Mouse (Mus musculus): ENCODE data around the gene Borcs5. TPM values are rescaled to one million over a fixed set of nuclear protein-coding genes. Genes with fewer than 3 reads are reported as not detected.

Gene Borcs5
- polyA plus RNA-seq, 1 experiment from 2014 or later: 6.4 TPM

DNA sequence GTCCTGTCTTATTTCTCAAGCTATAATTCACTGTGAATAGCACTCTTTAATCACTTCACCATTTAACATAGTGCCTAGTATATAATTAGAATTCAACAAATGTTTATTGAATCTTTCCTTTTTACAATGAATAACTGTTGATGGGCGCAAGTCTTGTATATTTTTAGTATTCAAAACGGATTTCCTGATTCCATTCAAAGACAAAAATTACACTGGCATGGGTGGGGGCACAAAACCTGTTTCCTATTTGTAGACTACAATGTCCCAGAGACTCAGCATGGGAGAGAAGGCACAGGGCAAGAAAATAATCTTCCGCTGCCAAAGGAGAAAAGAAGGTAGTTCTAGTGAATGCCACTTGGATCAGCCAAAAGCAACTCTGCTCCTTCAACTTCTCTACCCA is 108.8 kb downstream of the Borcs5 start:
- H3K4me1 ChIP-seq (ENCODE audit: control insufficient read depth, low read depth, low read length): peaks cover 3% of the 10 kb centered on the region
- no peak overlapping the region for H3K4me3 ChIP-seq (ENCODE audit: low read depth, low read length)
- no peaks in the 10 kb centered on the region for H3K27me3 ChIP-seq (ENCODE audit: control insufficient read depth, insufficient read depth, low read depth, low read length)
- H3K36me3 ChIP-seq (ENCODE audit: control insufficient read depth, insufficient read depth): no peaks in the 10 kb centered on the region
- H3K27ac ChIP-seq (ENCODE audit: low read length): no peak overlapping the region
- ATAC-seq (ENCODE audit: low read depth): no peak
- no peaks in the 10 kb centered on the region for H3K9me3 ChIP-seq (replicated peaks; ENCODE audit: control insufficient read depth, low read length)
- 78% methylated on average over 3 of the region's 3 CpGs for WGBS (ENCODE audit: insufficient replicate concordance)
- H3K4me2 ChIP-seq (ENCODE audit: low read depth, low read length): no peak overlapping the region
- H3K9ac ChIP-seq (ENCODE audit: low read depth, low read length): no peak overlapping the region

DNA sequence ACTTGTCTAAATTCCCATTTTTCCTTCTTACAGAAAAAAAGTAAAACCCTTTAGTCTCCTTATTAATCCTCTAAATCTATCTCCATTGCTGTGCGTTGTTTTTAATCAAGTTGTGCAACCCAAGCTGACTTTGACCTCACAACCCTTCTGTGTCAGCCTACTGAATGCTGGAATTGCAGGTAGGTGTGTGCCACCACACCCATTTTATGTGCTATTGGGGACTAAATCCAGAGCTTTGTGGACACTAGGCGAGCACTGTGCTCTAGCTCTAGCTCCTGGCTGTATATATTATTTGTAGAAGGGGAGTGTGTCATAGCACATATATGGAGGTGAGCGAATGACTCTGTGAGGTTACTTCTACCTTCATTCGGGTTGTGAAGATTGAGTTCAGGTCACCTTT is 111.8 kb downstream of the Borcs5 start:
- H3K27ac ChIP-seq (ENCODE audit: low read length): no peak overlapping the region
- H3K4me3 ChIP-seq (ENCODE audit: low read depth, low read length): no peak overlapping the region
- H3K36me3 ChIP-seq (ENCODE audit: control insufficient read depth, insufficient read depth): no peaks in the 10 kb centered on the region
- H3K4me1 ChIP-seq (ENCODE audit: control insufficient read depth, low read depth, low read length): peaks cover 9% of the 10 kb centered on the region
- WGBS (ENCODE audit: insufficient replicate concordance): 80% methylated on average over 4 of the region's 4 CpGs
- no peaks in the 10 kb centered on the region for H3K27me3 ChIP-seq (ENCODE audit: control insufficient read depth, insufficient read depth, low read depth, low read length)
- no peak overlapping the region for H3K4me2 ChIP-seq (ENCODE audit: low read depth, low read length)
- H3K9ac ChIP-seq (ENCODE audit: low read depth, low read length): no peak overlapping the region
- no peaks in the 10 kb centered on the region for H3K9me3 ChIP-seq (replicated peaks; ENCODE audit: control insufficient read depth, low read length)
- ATAC-seq (ENCODE audit: low read depth): no peak

DNA sequence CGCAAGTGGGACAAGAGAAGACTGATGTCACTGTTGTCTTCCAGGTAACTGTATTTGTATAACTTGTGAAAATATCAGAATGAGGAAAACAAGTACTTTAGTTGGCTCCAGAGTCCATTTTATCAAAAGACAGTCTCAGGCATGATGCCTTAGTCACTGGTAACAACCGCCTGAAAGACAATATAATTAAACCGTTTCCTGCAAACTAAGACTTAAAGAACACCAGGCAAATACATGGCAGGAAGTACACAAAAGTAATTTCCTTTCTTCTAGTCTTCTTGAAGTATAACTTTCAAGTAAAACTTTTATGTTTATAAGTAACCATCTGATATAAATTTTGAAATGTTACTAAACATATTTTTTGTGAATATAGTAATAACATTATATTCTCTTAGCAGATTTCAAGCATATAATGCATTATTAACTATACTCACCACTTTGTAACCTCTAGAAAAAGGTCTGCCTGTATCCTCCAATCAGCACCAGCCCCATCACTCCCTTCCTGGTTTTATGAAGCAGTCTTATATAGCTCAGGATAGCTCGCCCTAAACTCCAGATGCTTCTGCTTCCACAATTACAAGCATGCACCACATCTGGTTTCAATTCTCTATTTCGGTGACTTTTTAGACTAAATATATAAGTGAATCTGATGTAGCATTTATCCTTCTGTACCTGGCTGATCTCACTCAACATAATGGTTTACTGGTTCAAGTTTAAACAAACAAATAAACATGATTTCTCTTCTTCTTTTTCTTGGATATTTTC is 112.8 kb downstream of the Borcs5 start:
- no peak for ATAC-seq (ENCODE audit: low read depth)
- Histone ChIP-seq H3K27ac (ENCODE audit: low read length) (no peak overlapping the region), H3K9me3 (replicated peaks; ENCODE audit: control insufficient read depth, low read length) (no peaks in the 10 kb centered on the region), H3K4me1 (ENCODE audit: control insufficient read depth, low read depth, low read length) (peaks cover 9% of the 10 kb centered on the region), H3K27me3 (ENCODE audit: control insufficient read depth, insufficient read depth, low read depth, low read length) (no peaks in the 10 kb centered on the region), H3K4me2 (ENCODE audit: low read depth, low read length) (no peak overlapping the region), H3K9ac (ENCODE audit: low read depth, low read length) (no peak overlapping the region), H3K4me3 (ENCODE audit: low read depth, low read length) (no peak overlapping the region), H3K36me3 (ENCODE audit: control insufficient read depth, insufficient read depth) (no peaks in the 10 kb centered on the region)
- 76% methylated on average over 5 of the region's 5 CpGs for WGBS (ENCODE audit: insufficient replicate concordance)

DNA sequence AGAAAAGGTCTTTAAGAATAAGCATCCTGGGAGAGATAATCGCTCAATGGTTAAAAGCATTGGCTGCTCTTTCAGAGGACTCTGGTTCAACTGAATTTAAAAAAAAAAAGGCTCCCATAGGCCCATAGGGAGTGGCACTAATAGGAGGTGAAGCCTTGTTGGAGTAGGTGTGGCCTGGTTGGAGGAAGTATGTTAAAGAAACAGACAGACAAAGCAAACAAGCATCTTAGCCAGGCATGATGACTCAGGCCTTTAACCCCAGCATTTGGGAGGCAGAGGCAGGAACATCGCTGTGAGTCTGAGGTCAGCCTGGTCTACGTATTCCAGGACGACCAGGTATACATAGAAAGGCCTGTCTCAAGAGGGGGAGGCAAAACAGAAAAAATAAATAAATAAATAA is 114.1 kb downstream of the Borcs5 start:
- ATAC-seq (ENCODE audit: low read depth): peak; percentile 65
- WGBS (ENCODE audit: insufficient replicate concordance): 63% methylated on average over 4 of the region's 4 CpGs

DNA sequence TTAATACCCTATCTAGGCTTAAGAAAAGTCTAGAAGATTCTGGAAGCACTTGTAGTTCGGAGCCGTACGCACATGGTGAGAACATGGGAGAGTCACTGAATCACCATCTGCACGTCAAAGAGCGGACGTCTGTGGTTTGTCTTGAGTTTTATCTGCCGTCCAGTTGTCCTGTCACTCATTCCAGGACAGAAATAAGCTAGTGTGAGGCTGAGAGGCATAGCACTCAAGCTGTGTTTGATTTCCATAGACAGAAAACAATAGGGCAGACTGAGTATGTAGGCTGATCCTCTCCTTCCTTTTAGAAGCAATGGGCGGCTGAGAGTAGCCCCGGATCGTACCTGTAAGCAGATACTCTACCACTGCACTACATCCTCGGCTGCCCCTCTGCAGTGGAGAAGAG is 114.5 kb downstream of the Borcs5 start:
- no peak overlapping the region for H3K9ac ChIP-seq (ENCODE audit: low read depth, low read length)
- H3K4me1 ChIP-seq (ENCODE audit: control insufficient read depth, low read depth, low read length): peaks cover 9% of the 10 kb centered on the region
- H3K36me3 ChIP-seq (ENCODE audit: control insufficient read depth, insufficient read depth): no peaks in the 10 kb centered on the region; the same call in 1 of the 2 replicates
- ATAC-seq (ENCODE audit: low read depth): no peak
- H3K9me3 ChIP-seq (replicated peaks; ENCODE audit: control insufficient read depth, low read length): no peaks in the 10 kb centered on the region
- no peak overlapping the region for H3K27ac ChIP-seq (ENCODE audit: low read length)
- H3K4me2 ChIP-seq (ENCODE audit: low read depth, low read length): no peak overlapping the region
- no peaks in the 10 kb centered on the region for H3K27me3 ChIP-seq (ENCODE audit: control insufficient read depth, insufficient read depth, low read depth, low read length)
- 68% methylated on average over 11 of the region's 11 CpGs for WGBS (ENCODE audit: insufficient replicate concordance)
- H3K4me3 ChIP-seq (ENCODE audit: low read depth, low read length): no peak overlapping the region

More for the DNA sequence above, 114.1 kb downstream of the Borcs5 start:
- no peak overlapping the region for H3K4me3 ChIP-seq (ENCODE audit: low read depth, low read length)
- H3K4me1 ChIP-seq (ENCODE audit: control insufficient read depth, low read depth, low read length): peaks cover 9% of the 10 kb centered on the region
- no peak overlapping the region for H3K9ac ChIP-seq (ENCODE audit: low read depth, low read length)
- H3K27ac ChIP-seq (ENCODE audit: low read length): no peak overlapping the region
- no peaks in the 10 kb centered on the region for H3K9me3 ChIP-seq (replicated peaks; ENCODE audit: control insufficient read depth, low read length)
- H3K4me2 ChIP-seq (ENCODE audit: low read depth, low read length): no peak overlapping the region
- no peaks in the 10 kb centered on the region; the same call in 1 of the 2 replicates for H3K36me3 ChIP-seq (ENCODE audit: control insufficient read depth, insufficient read depth)
- no peaks in the 10 kb centered on the region for H3K27me3 ChIP-seq (ENCODE audit: control insufficient read depth, insufficient read depth, low read depth, low read length)

DNA sequence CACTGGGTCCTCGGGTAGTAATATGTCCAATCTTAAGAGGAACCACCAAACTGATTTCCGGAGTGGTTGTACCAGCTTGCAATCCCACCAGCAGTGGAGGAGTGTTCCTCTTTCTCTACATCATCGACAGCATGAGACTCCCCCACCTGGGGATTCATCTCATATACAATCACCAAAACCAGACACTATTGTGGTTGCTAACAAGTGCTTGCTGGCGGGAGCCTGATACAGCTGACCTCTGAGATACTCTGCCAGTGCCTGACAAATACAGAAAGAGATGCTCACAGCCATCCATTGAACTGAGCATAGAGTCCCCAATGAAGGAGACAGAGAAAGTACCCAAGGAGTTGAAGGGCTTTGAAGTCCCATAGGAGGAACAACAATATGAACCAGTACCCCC is 116.7 kb downstream of the Borcs5 start:
- no peak for ATAC-seq (ENCODE audit: low read depth)
- H3K27ac ChIP-seq (ENCODE audit: low read length): no peak overlapping the region

More for the DNA sequence above, 116.7 kb downstream of the Borcs5 start:
- Histone ChIP-seq H3K9ac (ENCODE audit: low read depth, low read length) (no peak overlapping the region), H3K27me3 (ENCODE audit: control insufficient read depth, insufficient read depth, low read depth, low read length) (no peaks in the 10 kb centered on the region), H3K36me3 (ENCODE audit: control insufficient read depth, insufficient read depth) (no peaks in the 10 kb centered on the region; the same call in 1 of the 2 replicates), H3K4me1 (ENCODE audit: control insufficient read depth, low read depth, low read length) (peaks cover 9% of the 10 kb centered on the region), H3K4me2 (ENCODE audit: low read depth, low read length) (no peak overlapping the region), H3K9me3 (replicated peaks; ENCODE audit: control insufficient read depth, low read length) (no peaks in the 10 kb centered on the region), H3K4me3 (ENCODE audit: low read depth, low read length) (no peak overlapping the region)
- 45% methylated on average over 4 of the region's 4 CpGs for WGBS (ENCODE audit: insufficient replicate concordance)

Other genes with a start within 250 kb of the Borcs5 start
- 0.09 TPM in 2 replicates for gene Bcl2l14, start 243.2 kb upstream of the Borcs5 start, polyA plus RNA-seq (2015; fragmentation: Nextera tagmentation; extraction: Ambion mirVana)
- gene Lrp6, start 72.5 kb upstream of the Borcs5 start, polyA plus RNA-seq (2015; fragmentation: Nextera tagmentation; extraction: Ambion mirVana): 6.6 and 7.8 TPM in 2 replicates
- 0.78 and 0.80 TPM in 2 replicates for gene Mansc1, start 7.0 kb upstream of the Borcs5 start, polyA plus RNA-seq (2015; fragmentation: Nextera tagmentation; extraction: Ambion mirVana)
- 5.7 and 6.1 TPM in 2 replicates for gene Dusp16, start 153.1 kb downstream of the Borcs5 start, polyA plus RNA-seq (2015; fragmentation: Nextera tagmentation; extraction: Ambion mirVana)
- gene Crebl2, start 190.6 kb downstream of the Borcs5 start, polyA plus RNA-seq (2015; fragmentation: Nextera tagmentation; extraction: Ambion mirVana): 3.1 and 3.3 TPM in 2 replicates

Data from liver, embryonic 16.5 days (tissue).